Mouse (Mus musculus) liver, adult 2 months (tissue): ENCODE measurements around the gene Pgm2.

ENCODE experiments used
- CTCF ChIP-seq: fragments of 200-500 bp; IDR thresholded peaks from 2 replicates; pipeline ENCODE4 v1.5.1; 2011; ENCODE audit warnings: low read depth, low read length, control low read depth
- POLR2A ChIP-seq: fragments of 200-500 bp; IDR thresholded peaks from 2 replicates; pipeline ENCODE4 v1.6.1; 2011; ENCODE audit warnings: low read length, control low read depth; ENCODE audit not compliant: insufficient read depth; ENCODE audit errors: extremely low read depth

DNA sequence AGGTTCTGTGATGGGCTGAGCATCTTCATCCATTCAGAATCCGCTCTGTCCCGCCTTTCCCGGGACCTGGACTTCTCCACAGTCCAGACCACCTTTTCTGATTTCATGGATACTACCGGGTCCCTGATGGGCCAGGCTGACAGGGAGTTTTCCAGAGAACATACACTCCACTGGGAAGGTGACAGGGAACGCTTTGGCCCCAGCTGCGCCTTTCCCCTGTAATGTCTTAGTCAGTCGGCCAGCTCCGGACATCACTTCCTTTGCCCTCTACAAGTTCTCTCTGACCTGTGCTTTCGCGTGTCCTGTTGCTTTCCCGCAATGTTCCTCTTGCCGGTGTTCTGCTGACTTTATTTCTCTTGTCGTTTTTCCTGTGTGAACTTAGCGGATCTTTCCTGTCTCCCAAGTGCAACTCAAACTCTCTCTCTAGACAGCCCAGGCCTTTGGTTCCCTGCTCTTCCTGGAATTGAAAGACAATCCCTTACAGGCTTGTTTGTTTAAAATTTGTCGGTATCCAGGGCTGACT lies 660 bp downstream of the Pgm2 start:
- TF ChIP-seq CTCF: no peak
- TF ChIP-seq POLR2A: no peak
